Mouse (Mus musculus): ENCODE results near the gene Mgst3.
"Not testable (repeated sequence)": the region's sequence is repeated elsewhere in the genome, so short reads cannot be mapped to it uniquely, and the experiment has no call there.

Gene Mgst3

DNA sequence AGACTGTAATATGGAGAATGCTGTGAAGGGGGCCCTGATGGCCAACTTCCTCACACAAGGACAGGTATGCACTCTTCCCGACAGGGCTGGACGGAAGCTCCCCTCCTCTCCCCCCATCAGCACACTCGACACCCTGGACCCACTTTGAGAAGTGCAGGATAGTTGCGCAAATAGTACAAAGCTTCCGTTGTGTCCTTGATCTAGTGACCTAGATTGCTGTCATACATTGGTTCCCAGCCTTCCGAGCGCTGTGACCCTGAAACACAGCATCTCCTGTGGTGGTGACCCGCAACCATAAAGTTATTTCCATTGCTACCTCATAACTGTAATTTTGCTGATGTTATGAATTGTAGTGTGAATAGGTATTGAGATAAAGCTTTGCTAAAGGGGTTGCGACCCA, 36.3 kb downstream of the Mgst3 start:
- no peak for DNase-seq

DNA sequence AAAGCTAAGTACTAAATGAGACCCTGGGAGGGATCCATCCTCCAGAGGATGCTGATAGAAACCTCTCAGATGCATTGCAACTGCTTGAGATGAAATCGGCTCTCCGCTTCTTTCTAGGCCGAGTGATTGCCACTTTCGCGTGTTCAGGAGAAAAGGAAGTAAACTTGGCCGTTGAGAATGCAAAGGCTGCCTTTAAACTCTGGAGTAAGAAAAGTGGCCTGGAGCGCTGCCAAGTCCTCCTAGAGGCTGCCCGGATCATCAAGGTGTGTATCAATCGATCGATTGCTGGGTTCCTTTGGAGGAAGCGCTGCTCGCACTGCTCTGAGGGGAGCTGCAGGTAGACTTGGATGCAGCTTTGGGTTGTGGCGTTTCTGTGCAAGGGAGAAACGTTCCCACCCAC, 41.2 kb downstream of the Mgst3 start:
- DNase-seq, result no peak

DNA sequence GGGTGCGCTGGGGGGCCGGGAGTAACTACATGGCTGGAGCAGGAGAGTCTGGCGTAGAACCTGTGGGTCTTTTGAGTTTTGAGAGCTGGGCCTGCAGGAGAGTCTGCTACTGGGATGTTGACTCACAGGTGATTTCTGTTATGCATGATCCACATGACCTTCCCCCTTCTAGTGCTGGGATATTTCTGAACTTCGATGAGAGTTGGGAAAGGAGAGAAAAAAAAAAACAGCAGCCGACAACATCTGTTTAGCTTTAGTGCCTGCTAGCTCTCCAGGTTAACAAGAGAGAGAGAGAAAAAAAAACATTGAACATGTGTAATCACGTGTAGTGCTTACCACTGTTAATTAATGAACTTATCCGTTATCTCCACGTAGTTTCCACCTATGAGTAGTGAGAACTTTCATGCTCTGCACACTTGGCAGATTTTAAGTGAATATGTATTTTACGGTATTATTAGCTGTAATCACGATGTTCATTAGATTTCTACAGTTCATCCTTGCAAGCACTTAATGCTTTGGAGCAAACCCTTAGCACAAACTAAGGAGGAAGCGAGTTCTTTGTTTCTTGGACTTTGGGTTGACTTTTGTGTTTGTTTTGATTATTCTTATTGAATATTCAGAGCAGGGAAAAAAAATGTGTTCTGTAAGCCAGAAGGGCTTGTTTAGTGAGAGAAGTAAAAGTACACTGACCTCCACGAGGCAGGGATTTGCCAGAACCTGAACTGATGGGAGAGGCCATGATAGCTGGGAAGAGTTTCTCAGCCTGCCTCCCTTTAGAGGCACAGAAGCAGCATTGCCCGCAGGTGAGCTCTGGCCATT, 42.8 kb downstream of the Mgst3 start:
- DNase-seq, result peak in 1 of 2 experiments; percentile 38

DNA sequence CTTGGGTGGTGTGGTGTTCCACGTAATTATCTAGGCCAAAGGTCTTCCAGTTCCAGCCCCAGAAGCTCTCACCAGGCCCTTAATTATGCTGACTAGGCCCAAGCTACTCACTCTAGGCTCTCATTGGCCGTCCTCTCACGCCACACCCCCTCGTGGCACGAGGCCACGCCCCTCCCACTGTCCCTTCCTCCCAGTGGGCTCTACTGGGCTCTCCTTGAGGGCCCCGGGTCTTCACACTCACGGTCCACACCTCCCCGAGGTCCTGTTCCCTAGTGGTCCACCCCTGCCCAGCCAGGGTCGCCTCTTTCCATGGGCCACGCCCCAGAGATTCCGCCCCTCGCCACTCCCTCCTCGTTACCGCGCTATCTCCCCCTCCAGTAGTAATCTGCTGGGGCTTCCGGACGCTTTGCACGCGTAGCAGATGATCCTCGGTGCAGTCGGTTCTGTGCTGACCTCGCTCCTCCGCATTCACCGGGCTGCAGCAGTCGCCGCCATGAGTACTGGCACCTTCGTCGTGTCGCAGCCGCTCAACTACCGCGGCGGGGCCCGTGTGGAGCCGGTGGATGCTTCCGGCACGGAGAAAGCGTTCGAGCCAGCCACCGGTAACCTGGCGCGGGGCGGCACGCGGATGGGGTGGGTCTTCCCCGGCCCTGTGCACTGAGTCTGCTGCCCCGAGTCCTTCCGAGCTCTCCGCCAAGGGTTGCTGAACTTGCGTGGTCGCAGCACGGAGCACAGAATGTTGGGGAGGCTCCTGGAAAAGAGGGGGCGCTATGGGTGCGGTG, 43.6 kb downstream of the Mgst3 start, which contains the start of gene Aldh9a1:
Aldh9a1 (plus strand) TSS at position 177 of the 782 bp plus-strand sequence.
- peak; percentile 97 for DNase-seq

DNA sequence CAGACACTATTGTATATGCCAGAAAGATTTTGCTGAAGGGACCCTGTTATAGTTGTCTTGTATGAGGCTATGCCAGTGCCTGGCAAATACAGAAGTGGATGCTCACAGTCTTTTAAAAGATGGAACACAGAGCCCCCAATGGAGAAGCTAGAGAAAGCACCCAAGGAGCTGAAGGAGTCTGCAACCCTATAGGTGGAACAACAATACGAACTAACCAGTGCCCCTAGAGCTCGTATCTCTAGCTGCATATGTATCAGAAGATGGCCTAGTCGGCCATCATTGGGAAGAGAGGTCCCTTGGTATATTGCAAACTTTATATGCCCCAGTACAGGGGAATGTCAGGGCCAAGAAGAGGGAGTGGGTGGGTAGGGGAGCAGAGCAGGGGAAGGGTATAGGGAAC, 44.4 kb downstream of the Mgst3 start:
- DNase-seq, result not testable (repeated sequence)

DNA sequence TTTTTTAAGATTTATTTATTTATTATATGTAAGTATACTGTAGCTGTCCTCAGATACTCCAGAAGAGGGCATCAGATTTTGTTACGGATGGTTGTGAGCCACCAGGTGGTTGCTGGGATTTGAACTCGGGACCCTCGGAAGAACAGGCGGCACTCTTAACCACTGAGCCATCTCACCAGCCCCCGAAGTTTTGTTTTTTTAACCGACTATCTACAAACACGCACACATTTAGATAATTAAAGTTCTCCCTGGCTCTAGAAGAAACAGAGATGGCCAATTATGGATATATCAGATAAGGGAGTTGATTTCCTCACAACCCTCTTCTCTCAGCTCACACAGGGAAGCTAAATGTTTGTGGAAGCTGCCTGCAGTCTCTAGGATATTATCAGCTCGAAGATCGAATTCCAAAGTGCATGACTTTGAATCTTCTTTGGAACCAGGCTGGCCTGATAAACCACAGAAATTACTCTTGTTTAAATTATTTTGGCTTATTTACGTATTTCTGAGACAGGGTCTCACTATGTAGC, 47.6 kb downstream of the Mgst3 start:
- not testable (repeated sequence) for DNase-seq

DNA sequence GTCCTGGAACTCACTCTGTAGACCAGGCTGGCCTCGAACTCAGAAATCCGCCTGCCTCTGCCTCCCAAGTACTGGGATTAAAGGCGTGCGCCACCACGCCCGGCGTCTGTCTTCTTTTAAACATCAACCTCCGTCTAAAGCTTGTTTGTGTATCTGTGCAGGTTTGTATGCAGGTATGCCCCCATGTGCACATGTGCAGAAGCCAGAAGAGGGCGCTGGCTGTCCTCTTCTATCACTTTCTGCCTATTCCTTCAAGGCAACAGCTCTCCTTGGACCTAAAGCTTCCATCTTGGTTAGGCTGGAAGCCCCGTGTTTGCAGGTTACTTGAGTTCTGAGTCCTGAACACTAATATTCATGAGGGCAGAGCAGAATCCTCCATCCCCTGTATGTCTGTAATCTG, 50.8 kb downstream of the Mgst3 start:
- no peak for DNase-seq

DNA sequence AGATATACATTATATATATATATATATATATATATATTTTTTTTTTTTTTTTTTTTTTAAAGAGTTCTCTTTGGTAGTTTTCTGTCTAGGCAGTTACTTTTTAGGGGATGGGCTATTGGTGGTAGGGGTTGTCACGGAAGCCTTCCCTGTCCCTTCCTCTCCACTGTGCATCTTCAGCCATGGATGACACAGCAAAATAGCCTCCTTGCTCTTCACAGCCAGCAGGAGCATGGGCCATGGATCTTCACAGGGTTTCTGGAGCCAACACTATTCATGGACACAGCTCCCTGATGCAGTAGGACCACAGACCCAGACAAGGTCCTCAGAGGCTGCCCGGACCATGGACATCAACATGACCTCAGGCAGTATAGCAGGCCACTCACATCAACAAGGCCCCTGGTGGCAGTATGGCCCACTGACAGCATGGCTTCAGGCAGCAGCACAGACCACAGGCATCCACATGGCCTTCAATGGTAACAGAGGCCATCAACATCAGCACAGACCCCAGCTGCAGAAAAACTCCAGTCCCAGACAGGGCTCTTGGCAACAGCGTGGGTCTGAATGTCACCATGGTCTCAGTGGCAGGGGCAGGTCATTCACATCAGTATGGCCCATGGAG, 52.6 kb downstream of the Mgst3 start:
- DNase-seq, result no peak

DNA sequence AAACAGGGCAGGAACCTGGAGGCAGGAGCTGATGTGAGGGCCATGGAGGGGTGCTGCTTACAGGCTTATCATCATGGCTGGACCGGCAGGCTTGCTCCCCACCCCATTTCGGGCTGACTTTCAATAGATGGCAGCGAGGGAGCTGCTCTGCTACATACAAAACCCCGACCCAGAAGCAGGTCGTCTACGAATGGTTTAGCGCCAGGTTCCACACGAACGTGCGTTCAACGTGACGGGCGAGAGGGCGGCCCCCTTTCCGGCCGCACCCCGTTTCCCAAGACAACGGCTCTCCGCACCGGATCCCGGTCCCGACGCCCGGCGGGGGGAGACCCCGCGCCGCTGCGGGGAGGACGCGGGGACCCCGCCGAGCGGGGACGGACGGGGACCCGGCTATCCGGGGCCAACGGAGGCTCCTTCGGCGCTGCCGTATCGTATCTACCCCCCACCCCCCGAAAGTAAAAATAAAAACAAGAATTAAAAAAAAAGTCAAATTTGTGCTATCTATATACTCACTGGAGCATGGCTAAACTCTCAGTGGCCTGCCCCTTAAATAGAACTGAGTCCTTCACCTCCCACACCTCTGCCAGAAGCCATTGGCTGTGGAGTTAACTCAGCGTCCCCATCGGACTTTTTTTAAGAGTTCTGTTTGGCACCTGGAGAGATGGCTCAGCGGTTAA, 53.4 kb downstream of the Mgst3 start:
- DNase-seq, result no peak

DNA sequence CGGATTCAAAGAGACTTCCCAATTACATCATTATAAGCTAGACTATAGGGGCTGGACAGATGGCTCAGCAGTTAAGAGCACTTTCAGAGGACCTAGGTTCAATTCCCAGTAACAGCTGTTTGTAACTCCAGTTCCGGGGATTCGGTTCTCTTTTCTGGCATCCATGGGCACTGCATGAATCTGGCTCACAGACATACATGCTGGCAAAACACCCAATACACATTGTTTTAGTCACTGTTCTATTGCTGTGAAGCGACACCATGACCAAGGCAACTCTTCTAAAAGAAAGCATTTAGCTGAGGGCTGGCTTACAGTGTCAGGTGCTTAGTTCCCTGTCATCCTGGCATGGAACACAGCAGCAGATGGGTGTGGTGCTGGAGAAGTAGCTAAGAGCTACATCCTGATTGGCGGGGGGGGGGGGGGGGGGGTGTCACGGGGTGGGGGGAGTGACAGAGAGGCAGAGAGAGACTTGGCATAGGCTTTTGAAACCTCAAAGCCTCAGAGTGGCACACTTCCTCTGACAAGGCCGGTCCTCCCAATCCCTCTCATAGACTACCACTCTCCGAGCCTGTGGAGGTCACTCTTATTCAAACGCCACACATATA, 54.4 kb downstream of the Mgst3 start:
- no peak for DNase-seq

DNA sequence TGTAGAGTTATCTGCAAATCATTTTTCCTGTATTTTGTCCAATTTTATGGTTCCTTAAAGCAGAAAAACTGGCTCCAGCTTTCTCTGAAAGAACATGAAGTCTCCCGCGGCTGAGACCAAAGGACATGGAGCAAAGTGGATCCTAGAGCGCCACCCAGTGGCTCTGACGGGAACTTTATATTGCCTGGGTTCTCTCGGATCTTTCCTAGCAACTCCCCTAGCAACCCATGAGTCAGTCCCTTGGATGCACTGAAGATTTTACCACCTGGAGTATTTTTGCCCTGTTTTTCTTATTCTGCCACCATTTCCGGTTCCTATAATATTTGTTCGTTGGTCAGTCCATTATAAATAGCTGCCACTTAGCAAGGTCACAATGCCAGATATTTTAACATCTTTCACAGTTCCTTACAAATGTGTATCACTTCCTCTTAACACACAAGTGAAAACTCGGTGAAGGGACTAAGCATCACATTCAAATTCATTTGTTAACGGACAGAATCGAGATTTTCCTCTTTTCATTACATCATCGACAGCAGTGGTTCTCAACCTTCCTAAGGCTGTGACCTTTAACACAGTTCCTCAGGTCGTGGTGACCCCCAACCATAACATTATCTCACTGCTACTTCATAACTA, 56.1 kb downstream of the Mgst3 start:
- peak; percentile 68 to 89 for DNase-seq

DNA sequence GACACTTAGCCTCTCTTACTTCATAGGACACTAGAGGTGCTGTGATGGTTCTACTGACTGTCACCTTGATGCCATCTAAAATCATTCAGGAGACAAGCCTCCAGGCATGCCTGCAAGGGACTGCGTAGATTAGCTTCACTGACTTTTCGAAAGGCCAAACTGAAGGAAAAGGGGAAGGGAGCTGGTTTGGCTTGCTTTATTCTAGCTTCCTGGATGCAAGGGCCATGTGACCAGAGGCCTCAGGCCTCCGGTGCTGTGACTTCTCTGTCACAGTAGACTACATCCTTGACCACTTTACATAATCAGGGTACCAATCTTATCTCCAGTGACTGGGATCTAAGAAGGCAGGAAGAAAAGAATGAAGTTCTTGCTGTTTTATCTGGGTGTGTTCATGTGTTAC, 57.2 kb downstream of the Mgst3 start:
- no peak for DNase-seq

DNA sequence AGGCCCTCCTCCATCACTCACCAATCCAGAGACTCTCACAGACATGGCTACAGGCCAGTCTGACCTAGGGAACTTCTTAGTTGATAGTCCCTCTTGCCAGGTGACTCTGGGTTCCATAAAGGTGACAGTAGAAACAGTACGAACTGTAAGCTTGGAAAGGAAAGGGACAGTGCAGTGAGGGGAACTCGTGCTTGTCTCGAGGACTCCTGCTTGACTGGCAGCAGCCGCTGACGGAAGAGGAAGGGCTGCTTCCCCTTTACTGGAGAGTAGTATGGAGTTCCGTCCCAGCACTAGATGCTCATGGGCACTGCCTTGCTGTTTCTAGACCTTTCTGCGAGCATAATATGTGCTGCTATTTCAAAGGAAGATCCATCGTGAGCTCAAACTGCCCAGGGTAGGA, 62.5 kb downstream of the Mgst3 start:
- DNase-seq, result no peak

DNA sequence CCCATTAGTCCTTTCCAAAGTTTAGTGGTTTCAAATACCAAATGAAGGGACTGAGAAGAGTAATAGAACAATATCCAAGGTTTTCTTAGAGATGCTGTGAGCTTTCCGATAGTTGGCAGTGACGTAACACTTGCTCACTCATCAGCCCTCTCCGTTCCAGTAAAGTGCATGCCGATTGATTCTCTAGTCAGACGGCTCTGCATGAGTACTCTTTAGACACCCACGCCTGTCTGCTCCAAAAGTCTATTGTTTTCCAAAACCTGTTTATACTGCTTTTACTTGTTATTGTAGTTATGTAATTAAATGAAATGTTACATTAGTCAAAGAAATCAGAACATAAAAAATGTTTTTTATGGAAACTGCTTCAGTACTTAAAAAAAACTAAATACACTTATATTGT, 64.9 kb downstream of the Mgst3 start:
- no peak for DNase-seq
